Mouse (Mus musculus) heart, embryonic 11.5 days (tissue): ENCODE measurements around the gene Ipcef1. TPM values are rescaled to one million over a fixed set of nuclear protein-coding genes. Genes with fewer than 3 reads are reported as not detected.
A peak's percentile ranks its signal among the peaks of the same experiment; 100 is the strongest.

ENCODE experiments used
- ATAC-seq: fragments of 200-750 bp; cut with Nextera tagmentation; replicated peaks from 2 replicates; pipeline ENCODE4 v1.8.0; 2017; ENCODE audit warnings: moderate library complexity; ENCODE audit not compliant: insufficient number of reproducible peaks, low FRiP score, low TSS enrichment
- H3K27ac ChIP-seq: fragments of 300-500 bp; sonication (generic); 2 replicates; pipeline ENCODE4 v1.5.1; 2014; ENCODE audit warnings: mild to moderate bottlenecking, low read depth, low read length
- H3K27me3 ChIP-seq: fragments of 300-500 bp; sonication (generic); 2 replicates; pipeline ENCODE4 v1.6.1; 2014; ENCODE audit warnings: mild to moderate bottlenecking, low read length, mixed read lengths; ENCODE audit not compliant: control insufficient read depth, insufficient read depth
- H3K36me3 ChIP-seq: fragments of 300-500 bp; sonication (generic); 2 replicates; pipeline ENCODE4 v1.6.1; 2014; ENCODE audit warnings: mild to moderate bottlenecking, low read length, moderate library complexity, mixed read lengths; ENCODE audit not compliant: control insufficient read depth, insufficient read depth
- H3K4me1 ChIP-seq: fragments of 300-500 bp; sonication (generic); 2 replicates; pipeline ENCODE4 v1.6.1; 2014; ENCODE audit warnings: low read length; ENCODE audit not compliant: control insufficient read depth, insufficient read depth
- H3K4me2 ChIP-seq: fragments of 300-500 bp; sonication (generic); 2 replicates; pipeline ENCODE4 v1.6.1; 2014; ENCODE audit warnings: mild to moderate bottlenecking, moderate library complexity
- H3K4me3 ChIP-seq: fragments of 300-500 bp; sonication (generic); 2 replicates; pipeline ENCODE4 v1.5.1; 2014; ENCODE audit warnings: low read depth, low read length
- H3K9ac ChIP-seq: fragments of 300-500 bp; sonication (generic); 2 replicates; pipeline ENCODE4 v1.6.1; 2014; ENCODE audit warnings: mild to moderate bottlenecking, low read depth, low read length, moderate library complexity
- H3K9me3 ChIP-seq: fragments of 300-500 bp; sonication (generic); replicated peaks from 2 replicates; pipeline ENCODE4 v1.6.1; 2016; ENCODE audit warnings: low read length; ENCODE audit not compliant: control insufficient read depth
- WGBS: fragments of 180-500 bp; shearing (Covaris S2); extraction: QIAGEN DNeasy Blood & Tissue Kit; methylation state at CpG from one replicate; pipeline ENCODE4 v1.1.7; 2014; ENCODE audit not compliant: insufficient replicate concordance; 5-methylcytosine and 5-hydroxymethylcytosine counted together
- polyA plus RNA-seq: library from polyadenylated mRNA; unstranded; fragments of >200 nt; fragmentation: Nextera tagmentation; extraction: Ambion mirVana; gene quantifications from 2 replicates; pipeline ENCODE4 v1.2.1, GENCODE M21; 2014

Gene Ipcef1
- polyA plus RNA-seq, 1 experiment from 2014 or later, result 0.09 TPM

- Histone ChIP-seq H3K4me3 (no peak overlapping the region), H3K4me2 (no peak overlapping the region), H3K9ac (no peak overlapping the region), H3K27ac (no peak overlapping the region), H3K36me3 (no peaks in the 10 kb centered on the region), H3K27me3 (no peaks in the 10 kb centered on the region), H3K4me1 (no peaks in the 10 kb centered on the region), H3K9me3 (no peaks in the 10 kb centered on the region)
- no peak for ATAC-seq
- WGBS, result 64% methylated on average over 3 of the region's 3 CpGs
Observed at GRCm38 (mm10) chr10:7049901-7050300, 2.4 kb downstream of the Ipcef1 start.

- Histone ChIP-seq H3K36me3 (no peaks in the 10 kb centered on the region), H3K9ac (no peak overlapping the region), H3K9me3 (no peaks in the 10 kb centered on the region), H3K27me3 (no peaks in the 10 kb centered on the region), H3K4me3 (no peak overlapping the region), H3K27ac (no peak overlapping the region), H3K4me1 (no peaks in the 10 kb centered on the region), H3K4me2 (no peak overlapping the region)
- no peak for ATAC-seq
- 80% methylated on average over 2 of the region's 2 CpGs for WGBS
Observed at GRCm38 (mm10) chr10:7047919-7048291, 4.4 kb downstream of the Ipcef1 start.

GRCm38 (mm10) chr10:7047288-7047918, 4.9 kb downstream of the Ipcef1 start:
- ATAC-seq, result peak; percentile 55; the same call in 1 of the 2 replicates
- WGBS, result 54% methylated on average over 10 of the region's 10 CpGs
- Histone ChIP-seq H3K4me1 (no peaks in the 10 kb centered on the region), H3K9me3 (no peaks in the 10 kb centered on the region), H3K27ac (no peak overlapping the region), H3K27me3 (no peaks in the 10 kb centered on the region), H3K9ac (no peak overlapping the region), H3K4me3 (no peak overlapping the region), H3K4me2 (no peak overlapping the region), H3K36me3 (no peaks in the 10 kb centered on the region)

- no peak for ATAC-seq
- no peak overlapping the region for H3K4me2 ChIP-seq
- WGBS, result 79% methylated on average over 5 of the region's 5 CpGs
- no peaks in the 10 kb centered on the region for H3K9me3 ChIP-seq
- H3K9ac ChIP-seq, result no peak overlapping the region
- H3K4me3 ChIP-seq, result no peak overlapping the region
- no peak overlapping the region for H3K27ac ChIP-seq
- H3K36me3 ChIP-seq, result no peaks in the 10 kb centered on the region
- no peaks in the 10 kb centered on the region for H3K27me3 ChIP-seq
- no peaks in the 10 kb centered on the region for H3K4me1 ChIP-seq
Observed at GRCm38 (mm10) chr10:7043896-7044295, 8.4 kb downstream of the Ipcef1 start.

GRCm38 (mm10) chr10:7041032-7041431, 11.2 kb downstream of the Ipcef1 start:
- no peak overlapping the region for H3K4me3 ChIP-seq
- no peak overlapping the region for H3K9ac ChIP-seq
- ATAC-seq, result no peak
- no peaks in the 10 kb centered on the region for H3K9me3 ChIP-seq
- H3K4me2 ChIP-seq, result no peak overlapping the region
- no peaks in the 10 kb centered on the region for H3K27me3 ChIP-seq
- H3K36me3 ChIP-seq, result no peaks in the 10 kb centered on the region
- H3K27ac ChIP-seq, result no peak overlapping the region
- no peaks in the 10 kb centered on the region for H3K4me1 ChIP-seq

GRCm38 (mm10) chr10:7037194-7037593, 15.1 kb downstream of the Ipcef1 start:
- H3K4me1 ChIP-seq, result no peaks in the 10 kb centered on the region
- H3K4me3 ChIP-seq, result no peak overlapping the region
- H3K4me2 ChIP-seq, result no peak overlapping the region
- no peaks in the 10 kb centered on the region for H3K36me3 ChIP-seq
- no peak for ATAC-seq
- no peaks in the 10 kb centered on the region for H3K27me3 ChIP-seq
- no peak overlapping the region for H3K27ac ChIP-seq
- H3K9ac ChIP-seq, result no peak overlapping the region
- H3K9me3 ChIP-seq, result no peaks in the 10 kb centered on the region
- 91% methylated on average over 5 of the region's 5 CpGs for WGBS

- H3K4me2 ChIP-seq, result no peak overlapping the region
- no peak overlapping the region for H3K27ac ChIP-seq
- no peaks in the 10 kb centered on the region for H3K27me3 ChIP-seq
- WGBS, result 72% methylated on average over 12 of the region's 12 CpGs
- H3K36me3 ChIP-seq, result no peaks in the 10 kb centered on the region
- H3K9me3 ChIP-seq, result no peaks in the 10 kb centered on the region
- H3K4me3 ChIP-seq, result no peak overlapping the region
- no peak for ATAC-seq
- no peak overlapping the region for H3K9ac ChIP-seq
- no peaks in the 10 kb centered on the region for H3K4me1 ChIP-seq
Observed at GRCm38 (mm10) chr10:7035547-7035946, 16.7 kb downstream of the Ipcef1 start.

GRCm38 (mm10) chr10:7033459-7033858, 18.8 kb downstream of the Ipcef1 start:
- H3K4me1 ChIP-seq, result no peaks in the 10 kb centered on the region
- no peaks in the 10 kb centered on the region for H3K36me3 ChIP-seq
- H3K4me2 ChIP-seq, result no peak overlapping the region
- no peaks in the 10 kb centered on the region for H3K27me3 ChIP-seq
- H3K27ac ChIP-seq, result no peak overlapping the region
- no peak overlapping the region for H3K4me3 ChIP-seq
- no peak for ATAC-seq
- no peak overlapping the region for H3K9ac ChIP-seq
- H3K9me3 ChIP-seq, result no peaks in the 10 kb centered on the region
- WGBS, result 85% methylated on average over 2 of the region's 2 CpGs

GRCm38 (mm10) chr10:7025028-7025427, 27.2 kb downstream of the Ipcef1 start:
- Histone ChIP-seq H3K27me3 (no peaks in the 10 kb centered on the region), H3K36me3 (no peaks in the 10 kb centered on the region), H3K4me1 (no peaks in the 10 kb centered on the region), H3K9ac (no peak overlapping the region), H3K4me3 (no peak overlapping the region), H3K4me2 (no peak overlapping the region), H3K27ac (no peak overlapping the region), H3K9me3 (no peaks in the 10 kb centered on the region)
- 69% methylated on average over 1 of the region's 1 CpGs for WGBS
- ATAC-seq, result no peak
